Mouse (Mus musculus) bone marrow macrophage, adult 2 months (primary cell): ENCODE results near the gene Defb11. TPM values are rescaled to one million over a fixed set of nuclear protein-coding genes. Genes with fewer than 3 reads are reported as not detected.
"Not testable (repeated sequence)": the region's sequence is repeated elsewhere in the genome, so short reads cannot be mapped to it uniquely, and the experiment has no call there.

Source experiments
- H3K27ac ChIP-seq: 2 replicates; pipeline ENCODE4 v1.5.1; 2012; ENCODE audit warnings: low read depth, low read length; ENCODE audit not compliant: insufficient read depth
- H3K4me1 ChIP-seq: 2 replicates; pipeline ENCODE4 v1.6.1; 2012; ENCODE audit warnings: low read length; ENCODE audit not compliant: control insufficient read depth, insufficient read depth
- H3K4me3 ChIP-seq: 2 replicates; pipeline ENCODE4 v1.5.1; 2012; ENCODE audit warnings: mild to moderate bottlenecking, low read length, moderate library complexity; ENCODE audit not compliant: insufficient read depth
- CTCF ChIP-seq: IDR thresholded peaks from 2 replicates; pipeline ENCODE4 v1.5.1; 2012; ENCODE audit warnings: low read depth, mild to moderate bottlenecking, low read length, moderate library complexity
- POLR2A ChIP-seq: IDR thresholded peaks from 2 replicates; pipeline ENCODE4 v1.6.1; 2012; ENCODE audit warnings: mild to moderate bottlenecking, low read depth, low read length, borderline replicate concordance
- polyA plus RNA-seq: library from polyadenylated mRNA; stranded (reverse); fragments of >200 nt; gene quantifications from 2 replicates; pipeline ENCODE4 v1.2.4, GENCODE M21; 2012; ENCODE audit not compliant: missing spikeins, insufficient read depth, insufficient read length

Defb11 gene
- polyA plus RNA-seq: not detected in 2 replicates

DNA sequence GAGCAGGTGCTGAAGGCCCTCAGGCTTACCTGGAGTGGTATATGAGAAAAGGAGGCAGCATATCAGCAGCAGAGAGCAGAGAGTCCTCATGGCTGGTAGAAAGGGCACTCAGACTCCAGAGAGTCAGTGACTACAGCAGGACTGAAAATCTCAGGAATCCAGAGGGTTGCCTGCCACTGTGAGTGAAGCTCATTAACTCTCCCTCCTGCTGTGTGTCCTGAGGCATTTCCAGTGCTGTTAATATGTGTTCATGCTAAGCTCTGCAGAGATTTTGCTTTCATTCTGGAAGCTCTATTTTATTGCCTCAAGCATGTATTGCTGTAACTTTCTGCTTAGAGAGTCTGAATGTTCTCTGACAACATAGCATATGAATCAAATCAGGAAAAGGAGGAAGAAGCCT lies at the start of gene Defb11:
TSS of gene Defb11 (minus strand) at position 123 of the 400 bp plus-strand sequence.
- H3K4me1 ChIP-seq, H3K27ac ChIP-seq, H3K4me3 ChIP-seq: not testable (repeated sequence)

DNA sequence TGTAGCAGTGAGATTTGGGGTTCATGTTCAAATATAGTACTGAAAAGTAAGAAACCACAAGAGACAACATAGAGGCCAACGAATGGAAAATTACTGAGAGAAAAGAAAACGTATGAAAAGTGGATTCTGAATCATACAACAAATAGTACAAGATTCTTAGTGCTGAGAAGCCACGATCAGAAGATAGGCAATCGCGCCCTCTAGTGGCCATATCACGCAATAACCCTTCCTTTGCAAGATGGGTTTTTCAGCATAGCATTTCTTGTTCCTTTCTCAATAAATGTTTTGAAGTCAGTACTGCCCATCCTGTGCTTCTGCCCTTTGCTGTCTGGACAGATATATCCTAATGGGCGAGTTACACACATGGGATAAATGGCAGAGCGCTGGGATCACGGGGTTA lies 49.1 kb upstream of the Defb11 start:
- H3K4me3 ChIP-seq: no peak overlapping the region
- TF ChIP-seq POLR2A: no peak
- no peak for TF ChIP-seq CTCF
- H3K4me1 ChIP-seq: no peaks in the 10 kb centered on the region
- H3K27ac ChIP-seq: no peak overlapping the region

DNA sequence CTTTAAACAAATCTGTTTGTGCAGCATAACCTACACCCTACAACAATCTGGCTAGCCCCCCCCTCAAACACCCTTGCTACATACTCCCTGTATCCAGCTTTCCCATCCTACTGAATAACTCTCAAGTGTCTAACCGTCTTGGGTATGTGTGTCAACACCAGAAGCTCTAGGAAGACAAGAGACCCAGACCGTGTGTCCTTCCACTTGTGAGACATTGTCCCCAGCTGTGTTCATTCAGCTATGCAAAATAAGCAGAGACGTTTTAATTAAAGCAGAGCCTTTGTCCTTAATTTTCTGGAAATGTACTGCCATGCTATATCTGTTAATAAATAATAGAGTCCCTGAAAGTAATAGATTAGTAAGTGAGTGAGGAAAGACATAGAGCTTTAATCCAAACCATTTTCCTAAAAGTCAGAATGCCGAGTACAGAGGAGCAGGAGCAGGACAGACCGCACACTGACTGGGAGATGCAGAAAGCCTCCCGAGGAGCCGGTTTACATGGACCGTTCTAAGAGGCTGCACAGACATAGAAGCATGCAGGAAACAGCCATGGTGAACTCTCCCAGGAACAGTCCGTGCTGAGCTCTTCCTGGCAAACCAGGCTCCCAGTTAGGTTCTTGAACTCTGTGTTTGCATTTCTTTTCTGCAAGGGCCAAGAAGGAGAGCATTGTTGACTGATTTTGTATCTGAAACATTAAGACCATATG lies 41.3 kb upstream of the Defb11 start:
- TF ChIP-seq POLR2A (no peak), CTCF (no peak)

DNA sequence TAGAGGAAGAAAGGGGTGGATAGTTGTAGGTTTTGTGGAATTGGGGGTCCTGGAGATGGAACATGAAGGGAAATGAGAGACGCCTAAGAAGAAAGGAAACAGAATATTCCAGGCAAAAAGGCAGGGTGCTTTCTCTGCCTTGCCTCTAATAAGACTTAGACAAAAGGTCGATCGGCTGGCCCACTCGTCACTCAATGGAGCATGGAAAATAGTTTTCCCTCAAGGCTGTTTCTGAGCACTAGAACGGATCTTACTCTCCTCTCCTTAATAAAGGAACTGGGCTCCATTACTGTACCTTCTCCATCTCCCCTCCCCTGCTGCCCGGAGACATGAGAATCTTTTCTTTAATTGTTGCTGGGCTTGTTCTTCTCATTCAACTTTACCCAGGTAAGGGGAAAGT lies 40.2 kb upstream of the Defb11 start, which contains the start of gene Defb13:
TSS of gene Defb13 (plus strand) at position 301 of the 400 bp plus-strand sequence.
- Histone ChIP-seq H3K27ac (no peak within 1 kb of the TSS), H3K4me1 (no peaks in the 10 kb centered on the region), H3K4me3 (no peak within 1 kb of the TSS)
- TF ChIP-seq POLR2A (no peak), CTCF (no peak)

More for the DNA sequence above, 41.3 kb upstream of the Defb11 start:
- Histone ChIP-seq H3K27ac (no peak overlapping the region), H3K4me1 (no peaks in the 10 kb centered on the region), H3K4me3 (no peak overlapping the region)

DNA sequence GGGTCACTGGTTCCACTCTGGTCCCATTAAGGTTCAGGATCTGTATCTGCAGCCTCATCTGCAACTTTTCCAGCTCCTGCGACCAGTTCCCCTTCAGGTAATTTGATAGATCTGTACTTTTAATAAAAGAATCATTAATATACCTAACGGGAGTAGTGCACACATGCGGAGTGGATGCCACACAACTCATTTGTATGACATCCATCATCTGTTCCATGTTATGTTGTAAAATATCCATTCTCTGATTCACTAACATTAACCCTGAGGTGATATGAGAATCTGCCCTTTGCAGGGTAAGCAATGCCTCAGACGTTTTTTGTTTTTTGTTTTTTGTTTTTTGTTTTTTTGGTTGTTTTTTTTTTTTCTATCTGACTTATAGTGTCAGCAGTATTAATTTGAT lies 31.8 kb upstream of the Defb11 start, which contains the start of gene Defb35:
TSS of gene Defb35 (plus strand) at position 301 of the 400 bp plus-strand sequence.
- H3K4me1 ChIP-seq, H3K4me3 ChIP-seq, H3K27ac ChIP-seq: not testable (repeated sequence)

DNA sequence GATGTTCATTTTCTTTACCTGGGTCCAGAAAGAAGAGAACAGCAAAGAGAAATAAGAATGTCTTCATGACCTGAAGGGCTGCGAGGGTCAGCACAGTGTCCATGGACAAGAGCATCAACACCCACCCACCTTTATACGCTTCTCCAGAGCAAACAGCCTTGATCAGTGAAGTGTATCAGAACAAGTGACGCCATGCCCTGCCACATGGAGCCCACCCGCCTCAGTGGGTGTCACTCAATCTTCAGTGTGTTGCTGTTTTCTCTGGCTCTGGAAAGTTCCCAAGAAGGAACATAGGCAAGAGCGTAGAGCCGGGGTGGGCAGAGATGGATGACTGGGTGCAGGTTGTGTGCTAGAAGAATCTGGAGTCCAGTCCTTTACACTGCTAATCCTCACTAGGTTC lies 26.4 kb upstream of the Defb11 start, which contains the start of gene Defb15:
TSS of gene Defb15 (minus strand) at position 101 of the 400 bp plus-strand sequence.
- Histone ChIP-seq H3K27ac (no peak within 1 kb of the TSS), H3K4me1 (no peaks in the 10 kb centered on the region), H3K4me3 (no peak within 1 kb of the TSS)
- TF ChIP-seq POLR2A (no peak), CTCF (no peak)

DNA sequence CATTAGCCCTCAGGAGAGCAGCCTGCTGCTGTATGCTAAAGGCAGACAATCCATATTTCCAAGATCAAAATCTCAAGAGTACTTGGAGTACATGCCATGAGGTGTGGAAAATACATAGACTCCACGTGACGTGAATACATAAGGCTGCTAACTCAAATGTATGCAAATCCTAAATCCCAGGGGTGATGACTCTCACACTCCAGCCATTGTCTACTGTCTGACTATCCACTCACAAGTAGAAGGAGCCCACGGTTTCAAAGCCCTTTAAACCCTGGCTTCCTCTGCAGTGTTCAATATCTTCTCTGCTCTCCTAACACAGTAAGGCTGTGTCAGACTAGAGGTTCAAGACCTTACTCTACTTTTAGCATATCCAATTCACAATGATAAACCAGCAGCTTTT lies 24.5 kb upstream of the Defb11 start:
- H3K4me3 ChIP-seq, H3K4me1 ChIP-seq, H3K27ac ChIP-seq: not testable (repeated sequence)

DNA sequence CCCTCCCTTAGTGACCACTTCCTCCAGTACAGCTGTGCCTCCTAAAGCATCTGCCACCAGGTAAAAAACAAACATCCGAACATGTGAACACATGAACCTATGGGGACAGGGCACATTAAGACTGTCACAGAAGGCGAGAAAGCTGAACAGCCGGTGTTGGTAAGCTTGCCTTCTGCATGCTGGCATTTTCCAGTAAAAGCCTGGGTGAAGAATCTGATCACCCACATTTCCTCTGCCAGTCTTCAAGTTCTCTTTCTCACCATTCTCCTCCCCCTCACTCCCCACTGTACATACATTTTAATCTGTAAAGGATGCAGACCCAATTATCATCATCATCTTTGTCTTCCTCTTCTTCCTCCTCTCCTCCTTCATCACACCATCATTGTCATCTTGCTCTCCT lies 9.4 kb upstream of the Defb11 start:
- H3K27ac ChIP-seq: no peak overlapping the region
- TF ChIP-seq POLR2A (no peak), CTCF (no peak)
- H3K4me1 ChIP-seq: no peaks in the 10 kb centered on the region
- no peak overlapping the region for H3K4me3 ChIP-seq

DNA sequence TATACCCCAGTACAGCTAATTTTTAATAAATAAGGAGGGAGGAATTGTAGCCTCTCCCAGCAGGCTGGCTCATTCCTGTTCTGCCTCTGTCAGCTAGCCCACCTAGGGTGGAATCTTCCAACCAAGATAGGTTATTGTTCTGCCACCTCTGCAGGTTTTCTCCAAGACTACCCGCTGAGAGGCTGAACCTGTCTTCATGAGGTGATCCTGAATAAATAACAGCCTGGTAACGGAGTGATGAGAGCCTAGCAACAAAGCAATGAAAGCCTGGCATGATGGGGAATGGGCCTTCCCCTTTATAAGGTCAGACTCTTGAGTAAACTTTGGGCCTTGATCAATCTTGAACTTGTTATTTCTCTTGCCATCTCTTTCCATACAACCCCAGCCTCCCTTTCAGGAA lies 6.3 kb upstream of the Defb11 start:
- Histone ChIP-seq H3K27ac (no peak overlapping the region), H3K4me3 (no peak overlapping the region), H3K4me1 (no peaks in the 10 kb centered on the region)
- TF ChIP-seq CTCF (no peak), POLR2A (no peak)

DNA sequence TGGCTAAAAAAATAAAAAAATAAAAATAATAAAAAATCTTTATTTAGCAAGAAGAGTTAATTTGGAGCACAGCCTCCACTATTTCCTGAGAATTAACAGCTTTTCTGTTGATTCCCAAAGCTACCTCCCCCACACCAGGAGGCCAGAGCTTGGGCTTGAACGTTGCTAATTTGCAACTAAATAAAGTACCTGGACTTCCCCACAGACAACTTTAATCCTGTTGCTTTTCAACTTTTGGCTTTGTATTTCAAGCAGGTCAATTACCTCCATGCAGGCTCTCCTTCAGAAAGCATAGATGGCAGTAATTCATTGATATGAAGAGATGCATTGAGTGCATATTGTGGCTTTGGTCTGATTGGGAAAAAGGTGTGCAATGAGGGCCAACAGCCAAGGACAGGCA lies 5.7 kb upstream of the Defb11 start:
- Histone ChIP-seq H3K4me1 (no peaks in the 10 kb centered on the region), H3K27ac (no peak overlapping the region), H3K4me3 (no peak overlapping the region)
- no peak for TF ChIP-seq CTCF
- TF ChIP-seq POLR2A: no peak

DNA sequence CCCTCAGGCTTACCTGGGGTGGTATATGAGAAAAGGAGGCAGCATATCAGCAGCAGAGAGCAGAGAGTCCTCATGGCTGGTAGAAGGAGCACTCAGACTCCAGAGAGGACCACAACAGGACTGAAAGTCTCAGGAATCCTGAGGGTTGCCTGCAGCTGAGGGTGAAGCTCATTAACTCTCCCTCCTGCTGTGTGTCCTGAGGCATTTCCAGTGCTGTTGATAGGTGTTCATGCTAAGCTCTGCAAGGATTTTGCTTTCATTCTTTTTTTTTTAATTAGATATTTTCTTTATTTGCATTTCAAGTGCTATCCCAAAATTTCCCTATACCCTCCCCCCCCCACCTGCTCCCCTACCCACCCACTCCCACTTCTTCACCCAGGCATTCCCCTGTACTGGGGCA lies 20.9 kb downstream of the Defb11 start, which contains the start of gene Defb9:
TSS of gene Defb9 (minus strand) at position 101 of the 400 bp plus-strand sequence.
- not testable (repeated sequence) for H3K4me3 ChIP-seq, H3K4me1 ChIP-seq, H3K27ac ChIP-seq

DNA sequence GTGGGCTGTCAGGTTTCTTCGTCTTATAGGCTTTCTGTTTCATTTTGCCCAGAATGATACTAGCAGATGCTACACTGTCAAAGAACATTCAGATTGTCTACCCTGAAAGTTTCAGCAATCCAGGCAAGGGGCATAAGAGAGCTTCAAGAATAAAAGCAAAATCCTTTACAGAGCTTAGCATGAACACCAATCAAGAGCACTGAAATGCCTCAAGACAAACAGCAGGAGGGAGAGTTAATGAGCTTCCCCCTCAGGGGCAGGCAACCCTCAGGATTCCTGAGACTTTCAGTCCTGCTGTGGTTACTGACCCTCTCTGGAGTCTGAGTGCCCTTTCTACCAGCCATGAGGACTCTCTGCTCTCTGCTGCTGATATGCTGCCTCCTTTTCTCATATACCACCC lies 47.6 kb downstream of the Defb11 start, which contains the start of gene Defb10:
TSS of gene Defb10 (plus strand) at position 316 of the 400 bp plus-strand sequence.
- H3K27ac ChIP-seq, H3K4me3 ChIP-seq, H3K4me1 ChIP-seq: not testable (repeated sequence)
